Mouse (Mus musculus) liver, postnatal 0 days (tissue): ENCODE measurements around the gene Ptgr1. TPM values are rescaled to one million over a fixed set of nuclear protein-coding genes. Genes with fewer than 3 reads are reported as not detected.
A peak's percentile ranks its signal among the peaks of the same experiment; 100 is the strongest.

ENCODE experiments used
- ATAC-seq: fragments of 200-750 bp; cut with Nextera tagmentation; 2 replicates; pipeline ENCODE4 v1.8.0; 2017; ENCODE audit warnings: mild to moderate bottlenecking, moderate library complexity
- DNase-seq: peaks from one replicate; pipeline ENCODE4 v3.0.0-alpha.2; 2016
- H3K27ac ChIP-seq: fragments of 300-500 bp; sonication (generic); 2 replicates; pipeline ENCODE4 v1.5.1; 2014; ENCODE audit warnings: antibody characterized with exemption, moderate library complexity, mild to moderate bottlenecking, low read depth
- H3K27me3 ChIP-seq: fragments of 300-500 bp; sonication (generic); 2 replicates; pipeline ENCODE4 v1.6.1; 2014; ENCODE audit warnings: low read length, control low read depth, mixed read lengths; ENCODE audit not compliant: insufficient read depth
- H3K36me3 ChIP-seq: fragments of 300-500 bp; sonication (generic); replicated peaks from 2 replicates; pipeline ENCODE4 v1.6.1; 2014; ENCODE audit warnings: mild to moderate bottlenecking, control low read depth, low read length, moderate library complexity, mixed read lengths; ENCODE audit not compliant: insufficient read depth
- H3K4me1 ChIP-seq: fragments of 300-500 bp; sonication (generic); 2 replicates; pipeline ENCODE4 v1.6.1; 2014; ENCODE audit warnings: antibody characterized with exemption, mild to moderate bottlenecking, control low read depth; ENCODE audit not compliant: insufficient read depth
- H3K4me2 ChIP-seq: fragments of 300-500 bp; sonication (generic); 2 replicates; pipeline ENCODE4 v1.6.1; 2014; ENCODE audit warnings: low read depth, mild to moderate bottlenecking, low read length, moderate library complexity, mixed read lengths
- H3K4me3 ChIP-seq: fragments of 300-500 bp; sonication (generic); 2 replicates; pipeline ENCODE4 v1.5.1; 2014; ENCODE audit warnings: low read depth, low read length
- H3K9ac ChIP-seq: fragments of 300-500 bp; sonication (generic); replicated peaks from 2 replicates; pipeline ENCODE4 v1.6.1; 2014; ENCODE audit warnings: mild to moderate bottlenecking, moderate library complexity
- H3K9me3 ChIP-seq: fragments of 300-500 bp; sonication (generic); 2 replicates; pipeline ENCODE4 v1.6.1; 2016; ENCODE audit warnings: mild to moderate bottlenecking, control low read depth, low read length, mixed read lengths
- CTCF ChIP-seq: sonication (generic); IDR thresholded peaks from 2 replicates; pipeline ENCODE4 v1.5.1; 2016; ENCODE audit warnings: antibody characterized with exemption, low read depth
- EP300 ChIP-seq: IDR thresholded peaks from 2 replicates; pipeline ENCODE4 v1.6.1; 2016; ENCODE audit warnings: antibody characterized with exemption, low read depth, mild to moderate bottlenecking
- WGBS: fragments of 180-500 bp; shearing (Covaris S2); extraction: QIAGEN DNeasy Blood & Tissue Kit; methylation state at CpG from one replicate; pipeline ENCODE4 v1.1.7; 2014; ENCODE audit not compliant: insufficient replicate concordance; 5-methylcytosine and 5-hydroxymethylcytosine counted together
- polyA plus RNA-seq: library from polyadenylated mRNA; unstranded; fragments of >200 nt; fragmentation: Nextera tagmentation; extraction: Ambion mirVana; gene quantifications from 2 replicates; pipeline ENCODE4 v1.2.1, GENCODE M21; 2015

Ptgr1 gene
- polyA plus RNA-seq, 1 experiment from 2014 or later, result 6.8 TPM

GRCm38 (mm10) chr4:58935846-58936245, 51.1 kb downstream of the Ptgr1 start:
- no peaks in the 10 kb centered on the region for H3K9me3 ChIP-seq
- peaks cover 3% of the 10 kb centered on the region; the same call in 1 of the 2 replicates for H3K4me1 ChIP-seq
- H3K4me2 ChIP-seq, result no peak overlapping the region
- no peak overlapping the region for H3K27ac ChIP-seq
- TF ChIP-seq CTCF, result no peak
- TF ChIP-seq EP300, result no peak
- H3K4me3 ChIP-seq, result no peak overlapping the region
- ATAC-seq, result no peak
- no peak overlapping the region for H3K9ac ChIP-seq
- H3K36me3 ChIP-seq, result no peaks in the 10 kb centered on the region
- no peaks in the 10 kb centered on the region for H3K27me3 ChIP-seq
- 74% methylated on average over 3 of the region's 3 CpGs for WGBS
- DNase-seq, result no peak

GRCm38 (mm10) chr4:58934746-58935476, 52.0 kb downstream of the Ptgr1 start:
- H3K9me3 ChIP-seq, result no peaks in the 10 kb centered on the region
- peak; percentile 98 for ATAC-seq
- H3K4me3 ChIP-seq, result no peak overlapping the region
- no peak overlapping the region for H3K9ac ChIP-seq
- TF ChIP-seq EP300, result no peak
- peak; percentile 57 for TF ChIP-seq CTCF
- no peaks in the 10 kb centered on the region for H3K36me3 ChIP-seq
- no peak overlapping the region for H3K27ac ChIP-seq
- peak; percentile 54 for DNase-seq
- 29% methylated on average over 15 of the region's 15 CpGs for WGBS
- H3K4me1 ChIP-seq, result peaks cover 3% of the 10 kb centered on the region; the same call in 1 of the 2 replicates
- no peaks in the 10 kb centered on the region for H3K27me3 ChIP-seq
- peak overlapping the region; percentile 29 for H3K4me2 ChIP-seq

DNA sequence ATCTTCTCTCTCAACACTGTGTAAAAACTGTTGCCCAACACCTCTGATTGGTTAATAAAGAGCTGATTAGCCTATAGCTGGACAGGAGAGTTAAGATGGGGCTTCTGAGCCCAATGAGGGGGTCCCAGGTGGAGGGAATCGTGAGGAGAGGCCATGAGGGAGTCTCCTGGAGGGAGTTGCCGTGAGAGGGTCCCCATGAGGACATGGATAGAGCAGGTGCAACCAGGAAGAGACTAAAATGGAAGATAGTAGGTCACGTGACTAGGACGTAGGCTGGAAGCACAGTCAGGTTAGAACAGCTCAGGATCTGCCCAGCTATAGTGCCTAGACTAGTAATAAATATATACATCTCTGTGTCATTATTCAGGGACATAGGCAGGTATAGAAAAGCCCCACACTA, 52.6 kb downstream of the Ptgr1 start:
- peaks cover 3% of the 10 kb centered on the region; the same call in 1 of the 2 replicates for H3K4me1 ChIP-seq
- H3K27me3 ChIP-seq, result no peaks in the 10 kb centered on the region
- H3K9me3 ChIP-seq, result no peaks in the 10 kb centered on the region
- DNase-seq (no peak), ATAC-seq (no peak)
- no peak overlapping the region for H3K27ac ChIP-seq
- H3K4me3 ChIP-seq, result no peak overlapping the region
- no peaks in the 10 kb centered on the region for H3K36me3 ChIP-seq
- 64% methylated on average over 4 of the region's 4 CpGs for WGBS
- no peak overlapping the region for H3K4me2 ChIP-seq
- no peak overlapping the region for H3K9ac ChIP-seq
- no peak for TF ChIP-seq CTCF
- TF ChIP-seq EP300, result no peak

DNA sequence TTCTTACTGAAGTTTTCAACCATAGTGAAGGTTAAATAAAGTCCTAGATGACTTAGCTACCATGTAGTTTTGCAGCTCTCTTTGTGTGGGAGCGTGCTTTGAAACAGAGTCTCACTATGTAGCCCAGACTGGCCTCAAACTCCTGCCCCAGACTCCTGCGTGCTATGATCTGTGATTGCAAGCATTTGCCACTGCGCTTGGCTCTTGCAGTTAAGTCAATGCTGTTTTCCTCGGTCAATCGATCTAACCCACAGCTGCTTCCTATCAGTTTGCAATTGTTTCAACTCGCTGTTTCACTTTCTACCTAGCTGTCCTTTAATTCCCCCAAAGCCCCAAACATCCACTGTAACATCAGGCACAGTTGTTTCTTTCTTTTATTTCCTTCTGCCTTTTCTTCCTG, 54.4 kb downstream of the Ptgr1 start:
- DNase-seq (no peak), ATAC-seq (no peak)
- no peaks in the 10 kb centered on the region for H3K36me3 ChIP-seq
- peaks cover 3% of the 10 kb centered on the region; the same call in 1 of the 2 replicates for H3K4me1 ChIP-seq
- WGBS, result 69% methylated on average over 6 of the region's 6 CpGs
- H3K27ac ChIP-seq, result no peak overlapping the region
- H3K4me3 ChIP-seq, result no peak overlapping the region
- H3K9me3 ChIP-seq, result no peaks in the 10 kb centered on the region
- H3K4me2 ChIP-seq, result no peak overlapping the region
- no peak overlapping the region for H3K9ac ChIP-seq
- TF ChIP-seq EP300, result no peak
- no peak for TF ChIP-seq CTCF
- H3K27me3 ChIP-seq, result no peaks in the 10 kb centered on the region

DNA sequence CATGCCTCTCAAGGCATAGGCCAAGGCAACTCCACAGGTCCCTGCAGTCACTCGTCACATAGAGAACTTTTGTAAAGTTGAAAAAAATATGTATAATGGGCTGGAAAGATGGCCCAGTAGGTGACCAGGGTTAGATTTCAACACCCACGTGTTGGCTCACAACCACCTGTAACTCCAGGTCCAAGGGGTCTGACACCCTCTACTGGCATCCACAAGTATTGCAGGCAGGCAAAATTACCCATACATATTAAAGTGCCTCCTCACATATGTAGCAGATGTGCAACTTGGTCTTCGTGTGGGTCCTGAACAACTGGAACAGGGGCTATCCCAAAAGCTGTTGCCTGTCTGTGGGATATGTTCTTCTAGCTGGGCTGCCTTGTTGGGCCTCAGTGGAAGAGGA, 59.3 kb downstream of the Ptgr1 start:
- 66% methylated on average over 3 of the region's 3 CpGs for WGBS
- Histone ChIP-seq H3K9me3 (no peaks in the 10 kb centered on the region), H3K9ac (no peak overlapping the region), H3K4me3 (no peak overlapping the region), H3K4me2 (no peak overlapping the region), H3K36me3 (no peaks in the 10 kb centered on the region), H3K4me1 (no peaks in the 10 kb centered on the region), H3K27ac (no peak overlapping the region), H3K27me3 (no peaks in the 10 kb centered on the region)
- ATAC-seq (no peak), DNase-seq (no peak)
- peak; percentile 66 for TF ChIP-seq CTCF
- TF ChIP-seq EP300, result no peak

- no peak overlapping the region for H3K4me2 ChIP-seq
- TF ChIP-seq CTCF (no peak), EP300 (no peak)
- H3K9me3 ChIP-seq, result no peaks in the 10 kb centered on the region
- no peaks in the 10 kb centered on the region for H3K27me3 ChIP-seq
- H3K4me3 ChIP-seq, result no peak overlapping the region
- H3K4me1 ChIP-seq, result no peaks in the 10 kb centered on the region
- no peaks in the 10 kb centered on the region for H3K36me3 ChIP-seq
- no peak overlapping the region for H3K27ac ChIP-seq
- no peak for ATAC-seq
- 27% methylated on average over 2 of the region's 2 CpGs for WGBS
- no peak for DNase-seq
- no peak overlapping the region for H3K9ac ChIP-seq
These were observed 60.8 kb downstream of the Ptgr1 start for GRCm38 (mm10) chr4:58926120-58926519.

DNA sequence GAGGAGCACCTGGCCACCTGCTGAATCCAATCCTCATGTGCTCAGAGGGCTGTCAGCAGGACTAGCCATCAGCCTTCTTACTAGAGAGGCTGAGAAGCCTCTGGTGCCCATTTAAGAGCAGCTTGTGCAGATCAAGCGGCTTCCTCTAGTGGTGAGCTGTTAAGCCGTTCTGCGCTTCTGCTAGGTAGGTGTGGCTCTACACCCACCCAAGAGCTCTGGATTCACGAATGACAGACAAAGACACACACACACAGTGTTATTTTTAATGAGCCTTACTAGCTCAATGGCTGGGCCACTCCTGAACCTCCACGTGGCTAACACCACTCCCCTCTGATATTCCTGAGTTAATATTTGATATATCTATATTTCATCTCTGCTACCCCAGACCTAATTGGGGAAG, 61.3 kb downstream of the Ptgr1 start:
- H3K27ac ChIP-seq, result no peak overlapping the region
- no peaks in the 10 kb centered on the region for H3K27me3 ChIP-seq
- H3K36me3 ChIP-seq, result no peaks in the 10 kb centered on the region
- H3K4me3 ChIP-seq, result no peak overlapping the region
- 32% methylated on average over 5 of the region's 5 CpGs for WGBS
- ATAC-seq (no peak), DNase-seq (no peak)
- H3K9ac ChIP-seq, result no peak overlapping the region
- TF ChIP-seq EP300 (no peak), CTCF (no peak)
- H3K9me3 ChIP-seq, result no peaks in the 10 kb centered on the region
- H3K4me1 ChIP-seq, result no peaks in the 10 kb centered on the region
- H3K4me2 ChIP-seq, result no peak overlapping the region
